Mouse (Mus musculus) c-Kit-negative CD71-positive TER-119-positive erythroid progenitor cells, embryonic 14.5 days (primary cell): ENCODE measurements around the gene Atp13a4.
A peak's percentile ranks its signal among the peaks of the same experiment; 100 is the strongest.

Experiments
- DNase-seq: peaks from one replicate; pipeline ENCODE4 v3.0.0-alpha.2; 2013; ENCODE audit warnings: low read depth, low spot score

Atp13a4 gene

GRCm38 (mm10) chr16:29544829-29545228 lies at the start of gene Atp13a4:
Atp13a4 (minus strand) TSS chr16:29544864.
- DNase-seq = no peak

GRCm38 (mm10) chr16:29592171-29592570 lies 47.5 kb upstream of the Atp13a4 start:
- no peak for DNase-seq

- DNase-seq = peak; percentile 16
Measured at GRCm38 (mm10) chr16:29579787-29580176, 35.1 kb upstream of the Atp13a4 start.

- peak; percentile 94 for DNase-seq
Measured at GRCm38 (mm10) chr16:29579167-29579786, 34.6 kb upstream of the Atp13a4 start, which contains the start of gene Opa1. Opa1 (plus strand) TSS chr16:29579334.

GRCm38 (mm10) chr16:29575620-29576019 lies 31.0 kb upstream of the Atp13a4 start:
- no peak for DNase-seq

- no peak for DNase-seq
Measured at GRCm38 (mm10) chr16:29574013-29574412, 29.3 kb upstream of the Atp13a4 start.

- DNase-seq = no peak
Measured at GRCm38 (mm10) chr16:29560869-29561268, 16.2 kb upstream of the Atp13a4 start.

- DNase-seq = no peak
Measured at GRCm38 (mm10) chr16:29560454-29560853, 15.8 kb upstream of the Atp13a4 start.

- DNase-seq = no peak
Measured at GRCm38 (mm10) chr16:29559667-29560066, 15.0 kb upstream of the Atp13a4 start.

- no peak for DNase-seq
Measured at GRCm38 (mm10) chr16:29541261-29541683, 3.4 kb downstream of the Atp13a4 start.

GRCm38 (mm10) chr16:29539906-29540305 lies 4.8 kb downstream of the Atp13a4 start:
- no peak for DNase-seq

GRCm38 (mm10) chr16:29536411-29537204 lies 8.1 kb downstream of the Atp13a4 start:
- no peak for DNase-seq

- DNase-seq = no peak
Measured at GRCm38 (mm10) chr16:29535866-29536265, 8.8 kb downstream of the Atp13a4 start.

GRCm38 (mm10) chr16:29533641-29534040 lies 11.0 kb downstream of the Atp13a4 start:
- no peak for DNase-seq

GRCm38 (mm10) chr16:29527085-29527484 lies 17.6 kb downstream of the Atp13a4 start:
- DNase-seq = no peak

- DNase-seq = no peak
Measured at GRCm38 (mm10) chr16:29526585-29526984, 18.1 kb downstream of the Atp13a4 start.

- DNase-seq = no peak
Measured at GRCm38 (mm10) chr16:29512495-29512894, 32.2 kb downstream of the Atp13a4 start.

- no peak for DNase-seq
Measured at GRCm38 (mm10) chr16:29510743-29511142, 33.9 kb downstream of the Atp13a4 start.

- no peak for DNase-seq
Measured at GRCm38 (mm10) chr16:29509881-29510280, 34.8 kb downstream of the Atp13a4 start.

- no peak for DNase-seq
Measured at GRCm38 (mm10) chr16:29504671-29505070, 40.0 kb downstream of the Atp13a4 start.

- DNase-seq = no peak
Measured at GRCm38 (mm10) chr16:29504198-29504597, 40.5 kb downstream of the Atp13a4 start.

- no peak for DNase-seq
Measured at GRCm38 (mm10) chr16:29491031-29491430, 53.6 kb downstream of the Atp13a4 start.

GRCm38 (mm10) chr16:29481439-29481838 lies 63.2 kb downstream of the Atp13a4 start:
- no peak for DNase-seq
